Mouse (Mus musculus) limb, embryonic 10.5 days (tissue): Measurements from ENCODE around the gene Mbl1. TPM values are rescaled to one million over a fixed set of nuclear protein-coding genes. Genes with fewer than 3 reads are reported as not detected.
A peak's percentile ranks its signal among the peaks of the same experiment; 100 is the strongest.

Source experiments
- DNase-seq: peaks from one replicate; pipeline ENCODE4 v3.0.0-alpha.2; 2017; ENCODE audit warnings: low spot score
- H3K27ac ChIP-seq: fragments of 300-500 bp; sonication (generic); 2 replicates; pipeline ENCODE4 v1.5.1; 2016; ENCODE audit warnings: mild to moderate bottlenecking
- H3K27me3 ChIP-seq: fragments of 300-500 bp; sonication (generic); 2 replicates; pipeline ENCODE4 v1.6.1; 2016; ENCODE audit warnings: low read depth, mild to moderate bottlenecking; ENCODE audit not compliant: poor library complexity, severe bottlenecking
- H3K36me3 ChIP-seq: fragments of 300-500 bp; sonication (generic); 2 replicates; pipeline ENCODE4 v1.6.1; 2016; ENCODE audit warnings: mild to moderate bottlenecking, moderate library complexity
- H3K4me1 ChIP-seq: fragments of 300-500 bp; sonication (generic); 2 replicates; pipeline ENCODE4 v1.6.1; 2016
- H3K4me3 ChIP-seq: fragments of 300-500 bp; sonication (generic); 2 replicates; pipeline ENCODE4 v1.5.1; 2016; ENCODE audit warnings: mild to moderate bottlenecking, moderate library complexity
- H3K9me3 ChIP-seq: fragments of 300-500 bp; sonication (generic); replicated peaks from 2 replicates; pipeline ENCODE4 v1.6.1; 2016; ENCODE audit warnings: mild to moderate bottlenecking
- WGBS: fragments of 180-500 bp; shearing (Covaris S2); methylation state at CpG from one replicate; pipeline ENCODE4 v1.1.7; 2016; 5-methylcytosine and 5-hydroxymethylcytosine counted together
- polyA plus RNA-seq: library from polyadenylated mRNA; unstranded; fragments of >200 nt; fragmentation: Nextera tagmentation; extraction: Ambion mirVana; gene quantifications from 2 replicates; pipeline ENCODE4 v1.2.1, GENCODE M21; 2016

Gene Mbl1
- polyA plus RNA-seq: not detected in 2 replicates

- no peak within 1 kb of the TSS for H3K4me3 ChIP-seq
- no peak for DNase-seq
- no peaks in the 10 kb centered on the region for H3K27me3 ChIP-seq
- 85% methylated on average over 7 of the region's 7 CpGs for WGBS
- no peak within 1 kb of the TSS for H3K27ac ChIP-seq
- H3K9me3 ChIP-seq: no peaks in the 10 kb centered on the region
- H3K36me3 ChIP-seq: no peaks in the 10 kb centered on the region
- H3K4me1 ChIP-seq: no peaks in the 10 kb centered on the region
Observed at GRCm38 (mm10) chr14:41151220-41151898, at the start of gene Mbl1. Gene Mbl1 (plus strand): TSS chr14:41151458.

- Histone ChIP-seq H3K9me3 (no peaks in the 10 kb centered on the region), H3K36me3 (no peaks in the 10 kb centered on the region), H3K4me1 (no peaks in the 10 kb centered on the region), H3K27me3 (no peaks in the 10 kb centered on the region), H3K4me3 (no peak overlapping the region), H3K27ac (no peak overlapping the region)
- DNase-seq: no peak
- WGBS: 87% methylated on average over 2 of the region's 2 CpGs
Observed at GRCm38 (mm10) chr14:41102269-41102668, 49.0 kb upstream of the Mbl1 start.

DNA sequence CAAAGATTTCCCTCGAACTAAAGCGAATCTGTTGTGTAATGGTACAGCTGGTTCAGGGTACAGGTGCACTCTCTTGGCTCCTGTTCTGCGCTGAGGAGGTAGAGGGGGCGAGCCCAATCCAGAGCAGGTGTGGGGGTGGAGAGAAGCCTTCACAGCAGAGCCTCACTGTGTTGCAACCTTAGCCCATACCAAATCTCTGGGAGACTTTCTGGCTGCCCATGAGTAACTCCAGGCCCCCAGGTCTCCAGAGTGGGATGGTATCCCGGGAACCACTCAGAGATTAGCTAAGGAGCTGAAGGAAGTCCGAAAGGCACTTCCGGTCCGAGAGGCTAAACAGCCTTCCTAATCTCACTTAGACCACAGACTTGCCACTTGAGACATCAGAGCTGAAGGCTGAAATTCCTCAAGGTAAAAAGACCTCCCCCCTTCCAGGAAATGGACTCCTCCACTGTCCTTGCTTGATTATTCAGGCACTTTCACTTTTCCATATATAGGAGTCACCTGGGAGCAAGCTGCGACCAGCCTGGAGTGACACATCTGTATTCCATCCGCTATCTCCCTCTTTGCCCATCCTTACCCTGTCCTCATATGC is 46.3 kb upstream of the Mbl1 start, which contains the start of gene Mat1a:
Gene Mat1a (plus strand): TSS at position 183 of the 592 bp plus-strand sequence.
- 68% methylated on average over 10 of the region's 10 CpGs for WGBS

GRCm38 (mm10) chr14:41111031-41111668 is 40.1 kb upstream of the Mbl1 start:
- Histone ChIP-seq H3K4me3 (no peak overlapping the region), H3K27ac (no peak overlapping the region), H3K4me1 (no peaks in the 10 kb centered on the region), H3K27me3 (no peaks in the 10 kb centered on the region), H3K9me3 (no peaks in the 10 kb centered on the region), H3K36me3 (no peaks in the 10 kb centered on the region)
- 91% methylated on average over 7 of the region's 7 CpGs for WGBS
- no peak for DNase-seq

More for the DNA sequence above, 46.3 kb upstream of the Mbl1 start, which contains the start of gene Mat1a:
- H3K9me3 ChIP-seq: no peaks in the 10 kb centered on the region
- no peak within 1 kb of the TSS for H3K27ac ChIP-seq
- H3K36me3 ChIP-seq: no peaks in the 10 kb centered on the region
- no peaks in the 10 kb centered on the region for H3K27me3 ChIP-seq
- H3K4me1 ChIP-seq: no peaks in the 10 kb centered on the region
- no peak within 1 kb of the TSS for H3K4me3 ChIP-seq
- no peak for DNase-seq

- 82% methylated on average over 4 of the region's 4 CpGs for WGBS
- no peaks in the 10 kb centered on the region for H3K27me3 ChIP-seq
- H3K4me3 ChIP-seq: no peak overlapping the region
- no peak overlapping the region for H3K27ac ChIP-seq
- no peaks in the 10 kb centered on the region for H3K36me3 ChIP-seq
- no peaks in the 10 kb centered on the region for H3K4me1 ChIP-seq
- DNase-seq: no peak
- no peaks in the 10 kb centered on the region for H3K9me3 ChIP-seq
Observed at GRCm38 (mm10) chr14:41112944-41113343, 38.3 kb upstream of the Mbl1 start.

- DNase-seq: no peak
- Histone ChIP-seq H3K4me3 (no peak overlapping the region), H3K27ac (no peak overlapping the region), H3K36me3 (no peaks in the 10 kb centered on the region), H3K4me1 (no peaks in the 10 kb centered on the region), H3K9me3 (no peaks in the 10 kb centered on the region), H3K27me3 (no peaks in the 10 kb centered on the region)
- 86% methylated on average over 3 of the region's 3 CpGs for WGBS
Observed at GRCm38 (mm10) chr14:41116271-41116670, 35.0 kb upstream of the Mbl1 start.

DNA sequence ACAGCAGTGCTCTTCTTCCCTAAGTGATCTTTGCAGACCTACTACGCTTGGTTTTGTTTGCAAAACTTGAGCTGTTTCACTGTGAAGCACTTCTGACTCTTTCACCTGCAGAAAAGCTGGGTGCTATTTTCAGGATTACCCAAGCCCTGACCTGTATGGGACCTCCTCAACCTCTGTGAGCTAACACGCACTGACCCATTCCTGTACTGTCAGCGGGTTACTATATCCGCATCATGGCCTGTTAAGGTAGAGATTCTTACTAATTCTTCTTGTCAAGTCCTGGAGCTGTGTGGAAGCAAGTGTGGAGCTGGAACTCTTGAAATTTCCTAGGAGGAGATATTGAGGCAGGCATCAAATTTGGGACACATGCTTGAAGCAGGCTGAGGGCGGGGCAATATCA is 26.6 kb upstream of the Mbl1 start:
- H3K27ac ChIP-seq: no peak overlapping the region
- H3K4me3 ChIP-seq: no peak overlapping the region
- no peak for DNase-seq
- H3K36me3 ChIP-seq: no peaks in the 10 kb centered on the region
- H3K9me3 ChIP-seq: no peaks in the 10 kb centered on the region
- H3K27me3 ChIP-seq: no peaks in the 10 kb centered on the region
- 93% methylated on average over 5 of the region's 5 CpGs for WGBS
- no peaks in the 10 kb centered on the region for H3K4me1 ChIP-seq

DNA sequence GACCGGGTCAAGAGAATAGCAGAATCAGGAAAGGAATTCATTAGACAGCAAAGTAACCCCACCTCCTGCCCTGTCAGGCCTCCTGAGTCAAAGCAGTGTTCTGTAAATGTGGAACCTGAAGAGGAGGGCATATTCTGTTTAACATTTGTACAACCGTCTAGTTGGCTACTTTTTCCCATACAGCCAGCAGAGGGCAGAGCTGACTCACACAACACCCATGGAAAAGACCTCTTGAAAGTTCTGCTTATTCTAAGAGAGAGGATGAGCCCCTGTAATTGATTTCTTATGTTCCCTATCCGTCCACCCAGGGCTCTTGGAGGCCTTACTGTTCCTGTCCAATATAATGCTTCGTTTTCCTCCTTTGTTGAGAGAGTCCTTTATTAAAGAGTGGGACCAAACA is 23.3 kb upstream of the Mbl1 start:
- Histone ChIP-seq H3K4me1 (no peaks in the 10 kb centered on the region), H3K27me3 (no peaks in the 10 kb centered on the region), H3K27ac (no peak overlapping the region), H3K9me3 (no peaks in the 10 kb centered on the region), H3K36me3 (no peaks in the 10 kb centered on the region), H3K4me3 (no peak overlapping the region)
- peak; percentile 34 for DNase-seq
- 23% methylated on average over 4 of the region's 4 CpGs for WGBS

DNA sequence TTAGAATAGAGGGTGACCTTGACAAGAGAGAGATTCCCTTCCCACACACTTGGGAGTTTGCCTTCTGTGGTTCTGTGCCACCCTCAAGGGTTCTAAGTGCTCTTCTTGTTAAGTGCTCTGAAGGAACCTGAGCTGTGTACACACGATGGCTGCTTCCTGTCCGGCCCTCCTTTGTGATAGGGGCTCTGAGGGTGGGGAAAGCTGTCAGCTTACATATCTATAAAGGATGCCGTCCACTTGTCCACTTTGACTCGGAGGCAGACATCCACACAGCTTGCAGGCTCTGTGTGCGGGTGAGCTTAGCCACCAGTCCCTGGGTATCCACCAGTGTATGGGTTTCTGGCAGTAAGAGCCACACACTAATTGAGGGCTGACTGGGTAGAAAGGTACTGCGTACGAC is 19.7 kb upstream of the Mbl1 start, which contains the start of gene Sftpa1:
Gene Sftpa1 (plus strand): TSS at position 243 of the 400 bp plus-strand sequence.
- 89% methylated on average over 7 of the region's 7 CpGs for WGBS
- H3K4me3 ChIP-seq: no peak within 1 kb of the TSS
- no peak within 1 kb of the TSS for H3K27ac ChIP-seq
- DNase-seq: no peak
- no peaks in the 10 kb centered on the region for H3K36me3 ChIP-seq
- H3K9me3 ChIP-seq: no peaks in the 10 kb centered on the region
- H3K4me1 ChIP-seq: no peaks in the 10 kb centered on the region
- no peaks in the 10 kb centered on the region for H3K27me3 ChIP-seq

DNA sequence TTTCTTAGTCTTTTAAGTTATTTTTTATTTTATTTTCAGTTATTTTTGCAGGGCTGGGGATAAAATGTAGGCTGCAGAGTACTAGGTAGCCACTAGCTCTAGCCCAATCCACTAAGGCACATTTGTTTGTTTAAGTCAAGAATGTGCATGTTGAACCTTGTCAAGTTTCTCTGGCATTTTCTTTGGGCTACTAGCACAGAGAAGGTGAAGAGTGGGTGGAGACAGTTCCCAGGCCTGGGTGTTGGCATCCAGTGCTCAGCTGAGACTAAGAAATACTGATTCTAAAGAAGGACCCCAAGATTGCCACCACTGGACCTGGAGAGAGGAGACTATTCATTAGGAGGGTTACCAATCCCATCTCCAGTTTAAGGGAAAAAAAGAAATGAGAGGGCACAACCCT is 14.3 kb upstream of the Mbl1 start:
- no peaks in the 10 kb centered on the region for H3K9me3 ChIP-seq
- H3K27me3 ChIP-seq: no peaks in the 10 kb centered on the region
- no peak for DNase-seq
- no peaks in the 10 kb centered on the region for H3K4me1 ChIP-seq
- no peaks in the 10 kb centered on the region for H3K36me3 ChIP-seq
- H3K27ac ChIP-seq: no peak overlapping the region
- no peak overlapping the region for H3K4me3 ChIP-seq

DNA sequence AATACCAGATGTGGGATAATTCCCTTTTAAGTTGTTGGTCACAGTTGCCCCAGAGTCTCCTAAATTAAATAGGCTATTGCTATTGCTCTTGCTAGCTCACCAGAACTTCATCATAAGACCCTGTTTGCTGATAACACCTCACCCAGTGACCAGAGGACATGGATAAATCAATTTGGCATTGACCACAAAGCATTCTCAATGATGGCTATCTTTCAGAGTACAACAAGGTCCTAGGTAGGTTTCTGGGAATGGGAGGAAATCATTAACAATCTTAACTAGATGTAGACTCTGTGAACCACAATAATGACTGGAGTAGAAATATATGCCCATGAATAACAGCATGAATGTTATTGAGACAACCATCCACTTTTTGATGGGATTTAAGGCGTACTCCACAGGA is 10.6 kb upstream of the Mbl1 start:
- Histone ChIP-seq H3K4me1 (no peaks in the 10 kb centered on the region), H3K9me3 (no peaks in the 10 kb centered on the region), H3K4me3 (no peak overlapping the region), H3K36me3 (no peaks in the 10 kb centered on the region), H3K27ac (no peak overlapping the region), H3K27me3 (no peaks in the 10 kb centered on the region)
- 83% methylated on average over 1 of the region's 1 CpGs for WGBS
- DNase-seq: no peak

DNA sequence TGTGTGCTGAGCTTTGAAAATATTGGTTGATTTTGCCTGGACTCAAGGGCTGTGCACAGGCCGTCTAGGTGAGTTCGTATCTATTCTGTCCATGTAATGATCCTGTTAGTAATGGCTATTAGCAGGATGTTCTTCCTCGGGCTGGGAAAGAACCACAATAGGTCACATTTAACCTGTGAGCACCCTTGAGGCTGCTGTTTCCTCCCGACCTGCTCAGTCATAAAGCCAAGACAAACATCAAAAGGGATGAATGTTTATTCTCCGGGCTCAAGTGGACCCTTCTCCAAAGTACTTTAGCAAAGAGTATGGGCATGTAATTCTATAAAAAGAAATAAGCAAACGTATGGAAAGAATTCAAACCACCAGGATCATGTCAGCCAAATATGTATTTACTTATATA is 5.2 kb upstream of the Mbl1 start:
- H3K9me3 ChIP-seq: no peaks in the 10 kb centered on the region
- no peak for DNase-seq
- WGBS: 78% methylated on average over 6 of the region's 6 CpGs
- no peaks in the 10 kb centered on the region for H3K36me3 ChIP-seq
- H3K4me1 ChIP-seq: no peaks in the 10 kb centered on the region
- H3K27ac ChIP-seq: no peak overlapping the region
- H3K4me3 ChIP-seq: no peak overlapping the region
- no peaks in the 10 kb centered on the region for H3K27me3 ChIP-seq

GRCm38 (mm10) chr14:41146922-41147321 is 4.3 kb upstream of the Mbl1 start:
- no peaks in the 10 kb centered on the region for H3K4me1 ChIP-seq
- no peaks in the 10 kb centered on the region for H3K36me3 ChIP-seq
- no peak overlapping the region for H3K4me3 ChIP-seq
- DNase-seq: no peak
- WGBS: 90% methylated on average over 3 of the region's 3 CpGs
- H3K27me3 ChIP-seq: no peaks in the 10 kb centered on the region
- no peaks in the 10 kb centered on the region for H3K9me3 ChIP-seq
- H3K27ac ChIP-seq: no peak overlapping the region
